ENCODE assay signal across 8 mouse cellular contexts in the genomic region with DNA sequence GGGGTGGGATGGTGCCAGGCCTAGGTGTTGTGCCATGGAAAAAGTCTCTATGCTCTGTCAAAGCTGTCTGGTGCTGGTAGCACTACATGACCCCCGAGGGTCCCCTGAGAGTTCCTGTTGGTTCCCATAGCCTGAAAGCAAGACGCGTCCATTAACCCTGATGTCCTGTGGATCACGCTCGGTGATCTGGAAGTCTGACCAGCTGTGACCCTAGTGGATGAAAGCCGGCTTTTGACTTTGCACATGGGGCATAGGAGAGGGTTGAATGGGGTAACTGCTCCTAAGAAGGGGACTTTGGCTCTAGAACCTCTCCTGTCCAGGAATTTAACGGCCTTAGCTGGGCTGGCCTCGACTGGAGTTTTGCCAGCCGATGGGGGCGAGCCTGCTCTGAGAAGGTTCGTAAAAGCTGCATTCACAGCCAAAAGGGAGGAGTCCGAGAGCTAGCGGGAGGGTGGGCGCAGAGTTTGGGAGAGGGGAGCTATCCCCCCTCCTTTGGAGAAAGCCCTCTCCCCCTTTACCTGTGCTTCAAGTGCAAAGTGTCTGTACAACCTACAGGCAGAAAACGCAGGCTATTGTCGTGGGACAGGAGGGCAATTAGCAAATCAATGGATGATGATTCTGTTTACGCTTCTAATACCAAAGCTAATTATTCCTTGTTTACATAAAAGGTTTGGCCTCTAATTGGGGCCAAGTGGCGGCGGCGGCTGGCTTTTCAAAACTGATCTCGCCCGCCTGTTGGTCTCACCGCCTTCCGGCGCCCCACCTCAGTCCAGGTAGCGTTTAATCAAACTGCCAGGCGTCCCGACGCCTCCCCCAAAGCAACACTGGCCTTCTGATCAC. TPM values are rescaled to one million over a fixed set of nuclear protein-coding genes. Genes with fewer than 3 reads are reported as not detected.
DNase-seq lines count a peak whose midpoint lies in the region; ATAC-seq and TF ChIP-seq lines count a peak whose summit lies in the region.

No protein-coding gene starts in this region.

- H3K4me2 ChIP-seq in liver, embryonic 11.5 days = peak overlapping the region; percentile 94
- H3K4me2 ChIP-seq in embryonic facial prominence, embryonic 14.5 days (ENCODE audit: low read depth, low read length) = peak overlapping the region; percentile 96
- H3K4me2 ChIP-seq in limb, embryonic 11.5 days (ENCODE audit: low read depth, severe bottlenecking) = peak overlapping the region; percentile 99

- WGBS in liver, embryonic 11.5 days = 8% methylated on average over 29 of the region's 29 CpGs
- WGBS in embryonic facial prominence, embryonic 14.5 days = 8% methylated on average over 28 of the region's 29 CpGs
- 2% methylated on average over 29 of the region's 29 CpGs for WGBS in limb, embryonic 11.5 days
- WGBS in olfactory bulb, adult 2 months = 37% methylated on average over 29 of the region's 29 CpGs

- no peaks in the 10 kb centered on the region for H3K9me3 ChIP-seq in liver, embryonic 11.5 days (ENCODE audit: control insufficient read depth, low read length)
- 0 out of 2 replicates have a peak, but pooled peaks cover 4% of the 10 kb centered on the region for H3K9me3 ChIP-seq in embryonic facial prominence, embryonic 14.5 days (ENCODE audit: control insufficient read depth, low read length)
- no peaks in the 10 kb centered on the region for H3K9me3 ChIP-seq in limb, embryonic 11.5 days (ENCODE audit: control insufficient read depth, low read length)

- TF ChIP-seq POLR2A in olfactory bulb, adult 2 months (IDR thresholded peaks at IDR 0.05; ENCODE audit: insufficient read depth, low read depth, low read length) = no peak

- TF ChIP-seq CTCF in olfactory bulb, adult 2 months (IDR thresholded peaks at IDR 0.05; ENCODE audit: insufficient read depth, low read depth, low read length) = no peak

- no peak for ATAC-seq in liver, embryonic 11.5 days (replicated peaks; ENCODE audit: low FRiP score)
- ATAC-seq in embryonic facial prominence, embryonic 14.5 days (ENCODE audit: low read depth) = no peak; the same call in 1 of the 2 replicates
- ATAC-seq in limb, embryonic 11.5 days (ENCODE audit: insufficient number of reproducible peaks, low FRiP score, low TSS enrichment, low read depth) = no peak
- no peak for ATAC-seq in frontal cortex, adult (ENCODE audit: low TSS enrichment)

- DNase-seq in liver, embryonic 11.5 days (ENCODE audit: low spot score) = no peak
- DNase-seq in liver = no peak
- peak; percentile 12 for DNase-seq in embryonic facial prominence, embryonic 14.5 days (ENCODE audit: low spot score)
- DNase-seq in limb, embryonic 11.5 days (ENCODE audit: low spot score) = peak; percentile 57
- DNase-seq in left cerebral cortex, adult 9 months (ENCODE audit: low spot score in 2 of 2) = no peak
- no peak for DNase-seq in frontal cortex, postnatal 36 days (ENCODE audit: low spot score in 2 of 2)

- H3K9ac ChIP-seq in liver, embryonic 11.5 days (ENCODE audit: low read depth, low read length) = no peak overlapping the region
- peak overlapping the region; percentile 62; the same call in 1 of the 2 replicates for H3K9ac ChIP-seq in embryonic facial prominence, embryonic 14.5 days (ENCODE audit: low read depth, low read length)
- no peak overlapping the region for H3K9ac ChIP-seq in limb, embryonic 11.5 days (ENCODE audit: low read length)

- H3K27me3 ChIP-seq in liver, embryonic 11.5 days (replicated peaks; ENCODE audit: control insufficient read depth, insufficient read depth, low read length) = peaks cover 76% of the 10 kb centered on the region
- H3K27me3 ChIP-seq in embryonic facial prominence, embryonic 14.5 days (replicated peaks; ENCODE audit: control insufficient read depth, insufficient read depth, low read length) = peaks cover 55% of the 10 kb centered on the region
- peaks cover 47% of the 10 kb centered on the region for H3K27me3 ChIP-seq in limb, embryonic 11.5 days (ENCODE audit: control insufficient read depth, insufficient read depth, low read length)

- H3K4me3 ChIP-seq in liver, embryonic 11.5 days (ENCODE audit: low read depth, low read length) = peak overlapping the region; percentile 61
- H3K4me3 ChIP-seq in embryonic facial prominence, embryonic 14.5 days (ENCODE audit: low read depth, low read length) = peak overlapping the region; percentile 54
- peak overlapping the region; percentile 49 for H3K4me3 ChIP-seq in limb, embryonic 11.5 days (ENCODE audit: low read depth, low read length)
- H3K4me3 ChIP-seq in olfactory bulb, adult 2 months (ENCODE audit: insufficient read depth, low read depth, low read length) = peak overlapping the region; percentile 47

- H3K4me1 ChIP-seq in liver, embryonic 11.5 days (replicated peaks; ENCODE audit: control insufficient read depth, insufficient read depth, low read length) = 0 out of 2 replicates have a peak, but pooled peaks cover 2% of the 10 kb centered on the region
- H3K4me1 ChIP-seq in embryonic facial prominence, embryonic 14.5 days (ENCODE audit: control insufficient read depth, insufficient read depth, low read length) = peaks cover 8% of the 10 kb centered on the region; the same call in 1 of the 2 replicates
- H3K4me1 ChIP-seq in limb, embryonic 11.5 days (ENCODE audit: control insufficient read depth, insufficient read depth, low read length) = peaks cover 11% of the 10 kb centered on the region
- H3K4me1 ChIP-seq in olfactory bulb, adult 2 months (ENCODE audit: control insufficient read depth, insufficient read depth, low read length) = peaks cover 37% of the 10 kb centered on the region

- no peak overlapping the region for H3K27ac ChIP-seq in liver, embryonic 11.5 days (ENCODE audit: low read depth, low read length)
- H3K27ac ChIP-seq in embryonic facial prominence, embryonic 14.5 days (replicated peaks; ENCODE audit: low read depth, low read length) = no peak overlapping the region
- H3K27ac ChIP-seq in limb, embryonic 11.5 days (replicated peaks; ENCODE audit: low read depth, low read length) = no peak overlapping the region
- no peak overlapping the region for H3K27ac ChIP-seq in olfactory bulb, adult 2 months (ENCODE audit: insufficient read depth, low read depth, low read length)

- no peaks in the 10 kb centered on the region for H3K36me3 ChIP-seq in liver, embryonic 11.5 days (ENCODE audit: control insufficient read depth, insufficient read depth, low read length)
- H3K36me3 ChIP-seq in embryonic facial prominence, embryonic 14.5 days (ENCODE audit: control insufficient read depth, insufficient read depth, low read length) = no peaks in the 10 kb centered on the region
- H3K36me3 ChIP-seq in limb, embryonic 11.5 days (ENCODE audit: control insufficient read depth, insufficient read depth, low read length) = no peaks in the 10 kb centered on the region

RNA-seq across cellular contexts. Expression of a gene that starts 35.0 kb away (rescaled TPM):
- 0.43 and 0.47 TPM in 2 replicates for polyA plus RNA-seq in liver, embryonic 11.5 days (2014; fragmentation: Nextera tagmentation; extraction: Ambion mirVana)
- polyA plus RNA-seq in embryonic facial prominence, embryonic 14.5 days (2014; fragmentation: Nextera tagmentation; extraction: Ambion mirVana) = 4.0 and 6.3 TPM in 2 replicates
- 5.1 and 6.1 TPM in 2 replicates for polyA plus RNA-seq in limb, embryonic 11.5 days (2014; fragmentation: Nextera tagmentation; extraction: Ambion mirVana)
- polyA plus RNA-seq in olfactory bulb, adult 2 months (2012; ENCODE audit: insufficient read depth, insufficient read length, low replicate concordance, missing spikeins) = not detected in 2 replicates

RNA-seq across cellular contexts. Expression of a gene that starts 59.4 kb away (rescaled TPM):
- polyA plus RNA-seq in liver, embryonic 11.5 days (2014; fragmentation: Nextera tagmentation; extraction: Ambion mirVana) = 0.19 and 0.34 TPM in 2 replicates
- polyA plus RNA-seq in embryonic facial prominence, embryonic 14.5 days (2014; fragmentation: Nextera tagmentation; extraction: Ambion mirVana) = 0.42 and 0.52 TPM in 2 replicates
- 0.73 and 1.0 TPM in 2 replicates for polyA plus RNA-seq in limb, embryonic 11.5 days (2014; fragmentation: Nextera tagmentation; extraction: Ambion mirVana)
- not detected in 2 replicates for polyA plus RNA-seq in olfactory bulb, adult 2 months (2012; ENCODE audit: insufficient read depth, insufficient read length, low replicate concordance, missing spikeins)

Comparison
In these comparisons a context has a peak if more than half of its experiments do, and no peak if none do; other contexts are left out.
1. DNase-seq: peak in embryonic facial prominence, embryonic 14.5 days (single experiment) and limb, embryonic 11.5 days (single experiment); none in liver, embryonic 11.5 days (single experiment), liver (single experiment), left cerebral cortex, adult 9 months (0 of 2) and frontal cortex, postnatal 36 days (0 of 2).
2. Peak in every context shown above with its lines, with median percentiles within 50 percentile points of each other: H3K4me2 ChIP-seq and H3K4me3 ChIP-seq.